Mouse (Mus musculus): ENCODE results near the gene Lama2. TPM values are rescaled to one million over a fixed set of nuclear protein-coding genes. Genes with fewer than 3 reads are reported as not detected.

Gene Lama2
- total and polyA plus RNA-seq, 2 experiments from 2014 or later = 2.6 to 9.2 TPM

GRCm38 (mm10) chr10:27508847-27509459, 110.6 kb downstream of the Lama2 start:
- Histone ChIP-seq H3K27me3 (ENCODE audit: insufficient read depth, low read length) (no peaks in the 10 kb centered on the region), H3K27ac (ENCODE audit: low read depth, low read length) (peak overlapping the region; percentile 63), H3K9me3 (ENCODE audit: low read length) (no peaks in the 10 kb centered on the region), H3K36me3 (ENCODE audit: insufficient read depth, low read length) (no peaks in the 10 kb centered on the region), H3K9ac (replicated peaks; ENCODE audit: low read length, poor library complexity, severe bottlenecking) (no peak overlapping the region), H3K4me2 (ENCODE audit: low read depth, low read length, poor library complexity, severe bottlenecking) (no peak overlapping the region), H3K4me3 (ENCODE audit: low read depth, low read length) (no peak overlapping the region), H3K4me1 (ENCODE audit: insufficient read depth, low read length) (no peaks in the 10 kb centered on the region)
- TF ChIP-seq CTCF (IDR thresholded peaks at IDR 0.05) = no peak
- peak; percentile 55 for DNase-seq (ENCODE audit: low spot score)
- WGBS = 35% methylated on average over 3 of the region's 3 CpGs
- peak; percentile 83 for ATAC-seq (ENCODE audit: low FRiP score)

GRCm38 (mm10) chr10:27500863-27501262, 118.7 kb downstream of the Lama2 start:
- Histone ChIP-seq H3K4me1 (ENCODE audit: insufficient read depth, low read length) (no peaks in the 10 kb centered on the region), H3K9me3 (ENCODE audit: low read length) (no peaks in the 10 kb centered on the region), H3K4me2 (ENCODE audit: low read depth, low read length, poor library complexity, severe bottlenecking) (no peak overlapping the region), H3K9ac (replicated peaks; ENCODE audit: low read length, poor library complexity, severe bottlenecking) (no peak overlapping the region), H3K27me3 (ENCODE audit: insufficient read depth, low read length) (no peaks in the 10 kb centered on the region), H3K36me3 (ENCODE audit: insufficient read depth, low read length) (no peaks in the 10 kb centered on the region), H3K27ac (ENCODE audit: low read depth, low read length) (no peak overlapping the region), H3K4me3 (ENCODE audit: low read depth, low read length) (no peak overlapping the region)
- 88% methylated on average over 3 of the region's 3 CpGs for WGBS
- DNase-seq (ENCODE audit: low spot score) (peak; percentile 10), ATAC-seq (ENCODE audit: low FRiP score) (no peak)
- TF ChIP-seq CTCF (IDR thresholded peaks at IDR 0.05) = no peak

- Histone ChIP-seq H3K4me1 (ENCODE audit: insufficient read depth, low read length) (no peaks in the 10 kb centered on the region), H3K36me3 (ENCODE audit: insufficient read depth, low read length) (no peaks in the 10 kb centered on the region), H3K4me2 (ENCODE audit: low read depth, low read length, poor library complexity, severe bottlenecking) (no peak overlapping the region), H3K27ac (ENCODE audit: low read depth, low read length) (no peak overlapping the region), H3K9me3 (ENCODE audit: low read length) (no peaks in the 10 kb centered on the region), H3K27me3 (ENCODE audit: insufficient read depth, low read length) (no peaks in the 10 kb centered on the region), H3K4me3 (ENCODE audit: low read depth, low read length) (no peak overlapping the region), H3K9ac (replicated peaks; ENCODE audit: low read length, poor library complexity, severe bottlenecking) (no peak overlapping the region)
- no peak for DNase-seq (ENCODE audit: low spot score)
- WGBS = 54% methylated on average over 1 of the region's 1 CpGs
- no peak for TF ChIP-seq CTCF (IDR thresholded peaks at IDR 0.05)
- ATAC-seq (ENCODE audit: low FRiP score) = no peak
Measured at GRCm38 (mm10) chr10:27488452-27488851, 131.1 kb downstream of the Lama2 start.

- Histone ChIP-seq H3K4me2 (ENCODE audit: low read depth, low read length, poor library complexity, severe bottlenecking) (no peak overlapping the region), H3K27me3 (ENCODE audit: insufficient read depth, low read length) (no peaks in the 10 kb centered on the region), H3K9me3 (ENCODE audit: low read length) (no peaks in the 10 kb centered on the region), H3K9ac (replicated peaks; ENCODE audit: low read length, poor library complexity, severe bottlenecking) (no peak overlapping the region), H3K4me3 (ENCODE audit: low read depth, low read length) (no peak overlapping the region), H3K27ac (ENCODE audit: low read depth, low read length) (no peak overlapping the region), H3K36me3 (ENCODE audit: insufficient read depth, low read length) (no peaks in the 10 kb centered on the region), H3K4me1 (ENCODE audit: insufficient read depth, low read length) (no peaks in the 10 kb centered on the region)
- no peak for DNase-seq (ENCODE audit: low spot score)
- WGBS = 89% methylated on average over 1 of the region's 1 CpGs
- no peak for TF ChIP-seq CTCF (IDR thresholded peaks at IDR 0.05)
- no peak for ATAC-seq (ENCODE audit: low FRiP score)
Measured at GRCm38 (mm10) chr10:27484041-27484440, 135.5 kb downstream of the Lama2 start.

GRCm38 (mm10) chr10:27475540-27475939, 144.0 kb downstream of the Lama2 start:
- Histone ChIP-seq H3K36me3 (ENCODE audit: insufficient read depth, low read length) (no peaks in the 10 kb centered on the region), H3K4me2 (ENCODE audit: low read depth, low read length, poor library complexity, severe bottlenecking) (no peak overlapping the region), H3K4me1 (ENCODE audit: insufficient read depth, low read length) (no peaks in the 10 kb centered on the region), H3K4me3 (ENCODE audit: low read depth, low read length) (no peak overlapping the region), H3K27me3 (ENCODE audit: insufficient read depth, low read length) (no peaks in the 10 kb centered on the region), H3K9ac (replicated peaks; ENCODE audit: low read length, poor library complexity, severe bottlenecking) (no peak overlapping the region), H3K9me3 (ENCODE audit: low read length) (no peaks in the 10 kb centered on the region), H3K27ac (ENCODE audit: low read depth, low read length) (no peak overlapping the region)
- DNase-seq (ENCODE audit: low spot score) = no peak
- WGBS = 29% methylated on average over 3 of the region's 3 CpGs
- TF ChIP-seq CTCF (IDR thresholded peaks at IDR 0.05) = no peak
- no peak for ATAC-seq (ENCODE audit: low FRiP score)

GRCm38 (mm10) chr10:27468274-27468673, 151.3 kb downstream of the Lama2 start:
- ATAC-seq (ENCODE audit: low FRiP score) = no peak; the same call in 1 of the 2 replicates
- Histone ChIP-seq H3K36me3 (ENCODE audit: insufficient read depth, low read length) (no peaks in the 10 kb centered on the region), H3K9ac (replicated peaks; ENCODE audit: low read length, poor library complexity, severe bottlenecking) (no peak overlapping the region), H3K4me1 (ENCODE audit: insufficient read depth, low read length) (no peaks in the 10 kb centered on the region), H3K27me3 (ENCODE audit: insufficient read depth, low read length) (no peaks in the 10 kb centered on the region), H3K4me3 (ENCODE audit: low read depth, low read length) (no peak overlapping the region), H3K4me2 (ENCODE audit: low read depth, low read length, poor library complexity, severe bottlenecking) (no peak overlapping the region), H3K9me3 (ENCODE audit: low read length) (no peaks in the 10 kb centered on the region), H3K27ac (ENCODE audit: low read depth, low read length) (no peak overlapping the region)
- 56% methylated on average over 1 of the region's 1 CpGs for WGBS
- no peak for TF ChIP-seq CTCF (IDR thresholded peaks at IDR 0.05)
- DNase-seq (ENCODE audit: low spot score) = peak; percentile 51
